Comparison of ENCODE assay signal across 25 mouse cellular contexts in genomic region chr13:113203146-113203545, GRCm38 (mm10). TPM values are rescaled to one million over a fixed set of nuclear protein-coding genes. Genes with fewer than 3 reads are reported as not detected.
A peak's percentile ranks its signal among the peaks of the same experiment; 100 is the strongest.
DNase-seq lines count a peak whose midpoint lies in the region; TF ChIP-seq lines count a peak whose summit lies in the region.
"Had no signal": no experiment of that assay in that cellular context is flagged by ENCODE, and none has a peak within 500 bp of the region (broad histone marks: within the 10 kb centered on the region; RNA-seq: fewer than 3 reads in every experiment).

No protein-coding gene starts in this region.

- H3K27me3 ChIP-seq in heart, embryonic 10.5 days (ENCODE audit: insufficient read depth, poor library complexity, severe bottlenecking): no peaks in the 10 kb centered on the region
- H3K27me3 ChIP-seq: embryonic facial prominence, embryonic 15.5 days; forebrain, embryonic 13.5 days; forebrain, embryonic 15.5 days; Patski had no signal

- H3K36me3 ChIP-seq in heart, embryonic 10.5 days: no peaks in the 10 kb centered on the region
- H3K36me3 ChIP-seq: embryonic facial prominence, embryonic 13.5 days; embryonic facial prominence, embryonic 15.5 days; forebrain, embryonic 15.5 days had no signal

- TF ChIP-seq CTCF in embryonic fibroblast, embryonic 13.5 days (IDR thresholded peaks at IDR 0.05; ENCODE audit: borderline replicate concordance, insufficient read depth, low read length): no peak

- 41% methylated on average over 5 of the region's 5 CpGs for WGBS in heart, embryonic 10.5 days

- no peak overlapping the region for H3K4me3 ChIP-seq in heart, embryonic 10.5 days
- no peak overlapping the region for H3K4me3 ChIP-seq in embryonic fibroblast, embryonic 13.5 days (ENCODE audit: insufficient read depth, low read length)
- H3K4me3 ChIP-seq: embryonic facial prominence, embryonic 13.5 days; embryonic facial prominence, embryonic 15.5 days; forebrain, embryonic 13.5 days; forebrain, embryonic 15.5 days had no signal

- peaks cover 13% of the 10 kb centered on the region for H3K4me1 ChIP-seq in heart, embryonic 10.5 days
- H3K4me1 ChIP-seq in embryonic fibroblast, embryonic 13.5 days (ENCODE audit: control insufficient read depth, insufficient read depth, low read length): peaks cover 15% of the 10 kb centered on the region
- H3K4me1 ChIP-seq: embryonic facial prominence, embryonic 13.5 days; embryonic facial prominence, embryonic 15.5 days; forebrain, embryonic 13.5 days; forebrain, embryonic 15.5 days had no signal

- H3K9me3 ChIP-seq in heart, embryonic 10.5 days: no peaks in the 10 kb centered on the region
- H3K9me3 ChIP-seq: embryonic facial prominence, embryonic 13.5 days; embryonic facial prominence, embryonic 15.5 days; forebrain, embryonic 13.5 days; forebrain, embryonic 15.5 days had no signal

- H3K27ac ChIP-seq in heart, embryonic 10.5 days: no peak overlapping the region
- peak overlapping the region; percentile 94 for H3K27ac ChIP-seq in embryonic fibroblast, embryonic 13.5 days (ENCODE audit: insufficient read depth, low read length)
- H3K27ac ChIP-seq: embryonic facial prominence, embryonic 13.5 days; embryonic facial prominence, embryonic 15.5 days; forebrain, embryonic 13.5 days; forebrain, embryonic 15.5 days had no signal

- no peak for TF ChIP-seq POLR2A in embryonic fibroblast, embryonic 13.5 days (IDR thresholded peaks at IDR 0.05; ENCODE audit: low read depth, low read length)

- DNase-seq in heart, adult 11 months: peak; percentile 63
- no peak for DNase-seq in heart, embryonic 10.5 days (ENCODE audit: low spot score)
- peak; percentile 42 for DNase-seq in CD4-positive helper T cell, adult 2 months (ENCODE audit: low read depth, low spot score)
- no peak for DNase-seq in frontal cortex, postnatal 36 days (ENCODE audit: low spot score in 2 of 2)
- DNase-seq in thymus, postnatal 4 days: no peak
- no peak for DNase-seq in kidney, postnatal 14 days
- DNase-seq: adrenal gland, adult 8-10 months; adrenal gland, postnatal 14 days; adrenal gland, postnatal 36 days; cerebellum, adult 11-12 months; cerebellum, adult 2 months; cerebellum, adult 9-10 months; cerebellum, postnatal 10 days; cerebellum, postnatal 25 days; embryo, embryonic 11 days; forebrain, postnatal 0 days had no signal

RNA-seq across cellular contexts. Expression of gene Esm1, which starts 6.3 kb away (rescaled TPM):
- polyA plus RNA-seq in heart, embryonic 10.5 days (2016; fragmentation: Nextera tagmentation; extraction: Ambion mirVana): 0.52 and 0.87 TPM in 2 replicates
- 1.1 and 2.5 TPM in 2 replicates for polyA plus RNA-seq in embryonic fibroblast, embryonic 13.5 days (2011; ENCODE audit: insufficient read length, low read depth, missing spikeins)
- polyA plus RNA-seq: activated CD4-positive, CD25-positive, alpha-beta regulatory T cell, adult 4 months; Patski had no signal

RNA-seq across cellular contexts. Expression of gene Gzmk, which starts 22.6 kb away (rescaled TPM):
- polyA plus RNA-seq in heart, embryonic 10.5 days (2016; fragmentation: Nextera tagmentation; extraction: Ambion mirVana): not detected in 2 replicates
- polyA plus RNA-seq in embryonic fibroblast, embryonic 13.5 days (2011; ENCODE audit: insufficient read length, low read depth, missing spikeins): not detected in 2 replicates
- polyA plus RNA-seq: cerebellum, adult 2 months; embryonic facial prominence, embryonic 11.5 days; embryonic facial prominence, embryonic 13.5 days; embryonic facial prominence, embryonic 15.5 days; forebrain, embryonic 11.5 days; forebrain, embryonic 13.5 days; forebrain, postnatal 0 days; Patski had no signal

Comparison
In these comparisons a context has a peak if more than half of its experiments do, and no peak if none do; other contexts are left out.
1. DNase-seq: peak in heart, adult 11 months (single experiment) and CD4-positive helper T cell, adult 2 months (single experiment); none in heart, embryonic 10.5 days (single experiment), frontal cortex, postnatal 36 days (0 of 2), thymus, postnatal 4 days (single experiment) and kidney, postnatal 14 days (single experiment).